Comparison of ENCODE assay signal across 8 mouse cellular contexts in genomic region chr2:76088413-76088812, GRCm38 (mm10).
DNase-seq lines count a peak whose midpoint lies in the region; ATAC-seq lines count a peak whose summit lies in the region.

No protein-coding gene starts in this region.

- no peak for ATAC-seq in megakaryocyte, adult 5-6 weeks (ENCODE audit: poor library complexity, severe bottlenecking)

- intact Hi-C loops in heart, postnatal 10 days (cut with DNase I) = no loop called here

- DNase-seq in cerebellum, postnatal 14 days = peak; percentile 26 to 40
- no peak for DNase-seq in cerebellum, adult 18-20 months
- peak; percentile 53 for DNase-seq in kidney, postnatal 10 days
- no peak for DNase-seq in kidney, adult 8-10 months
- peak; percentile 12 to 14 for DNase-seq in heart, postnatal 10 days
- DNase-seq in lung, postnatal 4 days = peak; percentile 70 to 86
- no peak for DNase-seq in urinary bladder, postnatal 36 days (ENCODE audit: low spot score in 2 of 2)

Comparison
In these comparisons a context has a peak if more than half of its experiments do, and no peak if none do; other contexts are left out.
1. DNase-seq: peak in cerebellum, postnatal 14 days (2 of 2), kidney, postnatal 10 days (single experiment), heart, postnatal 10 days (2 of 2) and lung, postnatal 4 days (2 of 2); none in cerebellum, adult 18-20 months (0 of 2), kidney, adult 8-10 months (0 of 2) and urinary bladder, postnatal 36 days (0 of 2).